Mouse (Mus musculus) intestine, postnatal 0 days (tissue): Measurements from ENCODE around the gene Rgs8. TPM values are rescaled to one million over a fixed set of nuclear protein-coding genes. Genes with fewer than 3 reads are reported as not detected.

Experiments
- ATAC-seq: fragments of 200-750 bp; cut with Nextera tagmentation; 2 replicates; pipeline ENCODE4 v1.8.0; 2017; ENCODE audit warnings: mild to moderate bottlenecking, moderate TSS enrichment, moderate library complexity
- H3K27ac ChIP-seq: fragments of 300-500 bp; sonication (generic); 2 replicates; pipeline ENCODE4 v1.5.1; 2014; ENCODE audit warnings: mild to moderate bottlenecking, low read depth, low read length, moderate library complexity
- H3K27me3 ChIP-seq: fragments of 300-500 bp; sonication (generic); replicated peaks from 2 replicates; pipeline ENCODE4 v1.6.1; 2014; ENCODE audit warnings: low read length, mixed read lengths; ENCODE audit not compliant: control insufficient read depth, insufficient read depth
- H3K36me3 ChIP-seq: fragments of 300-500 bp; sonication (generic); 2 replicates; pipeline ENCODE4 v1.6.1; 2014; ENCODE audit warnings: mild to moderate bottlenecking, moderate library complexity; ENCODE audit not compliant: control insufficient read depth, insufficient read depth
- H3K4me1 ChIP-seq: fragments of 300-500 bp; sonication (generic); replicated peaks from 2 replicates; pipeline ENCODE4 v1.6.1; 2014; ENCODE audit warnings: antibody characterized with exemption, low read length, mixed read lengths; ENCODE audit not compliant: control insufficient read depth, insufficient read depth
- H3K4me2 ChIP-seq: fragments of 300-500 bp; sonication (generic); replicated peaks from 2 replicates; pipeline ENCODE4 v1.6.1; 2014; ENCODE audit warnings: low read depth, mild to moderate bottlenecking, moderate library complexity
- H3K4me3 ChIP-seq: fragments of 300-500 bp; sonication (generic); 2 replicates; pipeline ENCODE4 v1.5.1; 2014; ENCODE audit warnings: low read depth, low read length
- H3K9ac ChIP-seq: fragments of 300-500 bp; sonication (generic); 2 replicates; pipeline ENCODE4 v1.6.1; 2014; ENCODE audit warnings: mild to moderate bottlenecking, low read depth, low read length
- H3K9me3 ChIP-seq: fragments of 300-500 bp; sonication (generic); 2 replicates; pipeline ENCODE4 v1.6.1; 2016; ENCODE audit warnings: mixed run types; ENCODE audit not compliant: control insufficient read depth
- CTCF ChIP-seq: sonication (generic); IDR thresholded peaks from 2 replicates; pipeline ENCODE4 v1.5.1; 2016; ENCODE audit warnings: low read depth, mild to moderate bottlenecking, control low read depth, antibody characterized with exemption, moderate library complexity
- WGBS: fragments of 180-500 bp; shearing (Covaris S2); extraction: QIAGEN DNeasy Blood & Tissue Kit; methylation state at CpG from one replicate; pipeline ENCODE4 v1.1.7; 2014; 5-methylcytosine and 5-hydroxymethylcytosine counted together
- polyA plus RNA-seq: library from polyadenylated mRNA; unstranded; fragments of >200 nt; fragmentation: Nextera tagmentation; extraction: Ambion mirVana; gene quantifications from 2 replicates; pipeline ENCODE4 v1.2.1, GENCODE M21; 2015

The Rgs8 gene
- polyA plus RNA-seq, 1 experiment from 2014 or later: 0.07 TPM

- H3K9me3 ChIP-seq: no peaks in the 10 kb centered on the region
- H3K4me1 ChIP-seq: no peaks in the 10 kb centered on the region
- 62% methylated on average over 7 of the region's 7 CpGs for WGBS
- H3K36me3 ChIP-seq: no peaks in the 10 kb centered on the region
- no peak overlapping the region for H3K9ac ChIP-seq
- H3K27me3 ChIP-seq: no peaks in the 10 kb centered on the region
- H3K4me3 ChIP-seq: no peak overlapping the region
- no peak for ATAC-seq
- no peak overlapping the region for H3K4me2 ChIP-seq
- H3K27ac ChIP-seq: no peak overlapping the region
- TF ChIP-seq CTCF: no peak
Measured at GRCm38 (mm10) chr1:153720935-153721334, 68.1 kb downstream of the Rgs8 start.

- no peak for TF ChIP-seq CTCF
- Histone ChIP-seq H3K27ac (no peak overlapping the region), H3K9me3 (no peaks in the 10 kb centered on the region), H3K4me1 (no peaks in the 10 kb centered on the region), H3K27me3 (no peaks in the 10 kb centered on the region), H3K9ac (no peak overlapping the region), H3K36me3 (no peaks in the 10 kb centered on the region), H3K4me3 (no peak overlapping the region), H3K4me2 (no peak overlapping the region)
- ATAC-seq: no peak
- 85% methylated on average over 9 of the region's 9 CpGs for WGBS
Measured at GRCm38 (mm10) chr1:153721565-153722310, 68.9 kb downstream of the Rgs8 start.

DNA sequence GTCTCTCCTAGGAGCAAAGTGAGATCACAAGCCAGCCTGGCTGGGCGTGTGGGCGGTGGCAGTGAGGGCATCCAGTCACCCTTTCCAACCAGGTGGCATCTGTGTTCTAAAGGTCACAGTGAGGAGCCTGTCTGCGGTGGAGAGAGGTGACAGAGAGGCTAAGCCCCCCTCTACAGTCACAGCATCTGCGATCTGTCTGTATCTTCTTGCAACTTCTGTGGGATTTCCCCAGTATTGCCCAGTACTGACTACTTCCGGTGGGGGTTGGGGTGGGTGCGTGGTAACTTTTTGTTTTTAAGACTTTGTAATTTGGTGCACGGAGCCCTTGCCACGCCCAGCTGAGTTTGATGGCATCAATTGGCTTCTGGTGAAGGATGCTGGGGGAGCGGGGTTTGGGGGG lies 70.6 kb downstream of the Rgs8 start:
- no peak for ATAC-seq
- TF ChIP-seq CTCF: no peak
- no peak overlapping the region for H3K4me3 ChIP-seq
- H3K9ac ChIP-seq: no peak overlapping the region
- no peaks in the 10 kb centered on the region for H3K4me1 ChIP-seq
- H3K36me3 ChIP-seq: no peaks in the 10 kb centered on the region
- no peaks in the 10 kb centered on the region for H3K9me3 ChIP-seq
- no peaks in the 10 kb centered on the region for H3K27me3 ChIP-seq
- H3K27ac ChIP-seq: no peak overlapping the region
- no peak overlapping the region for H3K4me2 ChIP-seq
- 74% methylated on average over 9 of the region's 9 CpGs for WGBS

GRCm38 (mm10) chr1:153726636-153727035 lies 73.8 kb downstream of the Rgs8 start:
- Histone ChIP-seq H3K9me3 (no peaks in the 10 kb centered on the region), H3K4me3 (no peak overlapping the region), H3K27me3 (no peaks in the 10 kb centered on the region), H3K9ac (no peak overlapping the region), H3K36me3 (no peaks in the 10 kb centered on the region), H3K27ac (no peak overlapping the region), H3K4me1 (no peaks in the 10 kb centered on the region), H3K4me2 (no peak overlapping the region)
- ATAC-seq: no peak
- no peak for TF ChIP-seq CTCF
- WGBS: 86% methylated on average over 16 of the region's 16 CpGs

- Histone ChIP-seq H3K4me1 (no peaks in the 10 kb centered on the region), H3K27ac (no peak overlapping the region), H3K4me2 (no peak overlapping the region), H3K9ac (no peak overlapping the region), H3K27me3 (no peaks in the 10 kb centered on the region), H3K9me3 (no peaks in the 10 kb centered on the region), H3K4me3 (no peak overlapping the region), H3K36me3 (no peaks in the 10 kb centered on the region)
- 88% methylated on average over 2 of the region's 2 CpGs for WGBS
- no peak for TF ChIP-seq CTCF
- ATAC-seq: no peak
Measured at GRCm38 (mm10) chr1:153729806-153730205, 77.0 kb downstream of the Rgs8 start.

DNA sequence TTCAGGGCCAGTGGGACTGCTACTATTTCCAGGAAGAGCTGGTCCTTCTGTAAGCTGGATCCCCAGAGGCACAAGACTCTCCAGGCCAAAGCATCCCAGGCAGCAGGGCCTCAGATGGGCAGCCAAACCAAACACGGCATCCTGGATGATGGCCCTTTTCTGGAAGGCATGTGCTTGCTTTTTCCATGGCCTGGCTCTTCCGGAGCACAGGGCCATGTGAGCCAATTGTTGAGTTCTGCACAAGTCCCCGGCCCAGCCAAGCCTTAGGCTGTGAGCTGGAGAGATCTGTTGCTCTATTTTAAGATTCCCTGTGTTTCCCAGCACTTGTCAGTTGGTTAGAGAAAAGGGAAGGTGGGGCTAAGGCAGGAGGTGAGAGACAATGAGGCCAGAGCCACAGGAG lies 77.8 kb downstream of the Rgs8 start:
- H3K27ac ChIP-seq: no peak overlapping the region
- H3K4me3 ChIP-seq: no peak overlapping the region
- H3K27me3 ChIP-seq: no peaks in the 10 kb centered on the region
- no peak overlapping the region for H3K9ac ChIP-seq
- no peaks in the 10 kb centered on the region for H3K9me3 ChIP-seq
- TF ChIP-seq CTCF: no peak
- ATAC-seq: no peak
- H3K4me2 ChIP-seq: no peak overlapping the region
- H3K36me3 ChIP-seq: no peaks in the 10 kb centered on the region
- WGBS: 57% methylated on average over 3 of the region's 3 CpGs
- no peaks in the 10 kb centered on the region for H3K4me1 ChIP-seq
